Mouse (Mus musculus) ES-E14 (cell line): Measurements from ENCODE around the gene Slc2a4. TPM values are rescaled to one million over a fixed set of nuclear protein-coding genes. Genes with fewer than 3 reads are reported as not detected.
"Not testable (repeated sequence)": the region's sequence is repeated elsewhere in the genome, so short reads cannot be mapped to it uniquely, and the experiment has no call there.

Experiments used
- DNase-seq: peaks from one replicate; pipeline ENCODE4 v3.0.0-alpha.2; 2013; ENCODE audit warnings: low read depth, low spot score
- H3K27ac ChIP-seq: 2 replicates; pipeline ENCODE4 v1.5.1; 2012; ENCODE audit warnings: low read depth, mild to moderate bottlenecking, low read length, moderate library complexity, mixed read lengths; ENCODE audit not compliant: poor library complexity, insufficient read depth, severe bottlenecking
- H3K36me3 ChIP-seq: 2 replicates; pipeline ENCODE4 v1.6.1; 2012; ENCODE audit warnings: mild to moderate bottlenecking, low read length, moderate library complexity, mixed read lengths; ENCODE audit not compliant: control insufficient read depth, poor library complexity, insufficient read depth, severe bottlenecking
- H3K4me1 ChIP-seq, 2 experiments: fragments of 150-350 bp in 1 of 2; sonication (generic) in 1 of 2; 2 replicates each; pipeline ENCODE4 v1.6.1; 2012; ENCODE audit warnings: low read length in 2 of 2, mild to moderate bottlenecking in 1 of 2, mixed read lengths in 1 of 2; ENCODE audit not compliant: control insufficient read depth in 2 of 2, insufficient read depth in 2 of 2, poor library complexity in 1 of 2
- H3K4me3 ChIP-seq, 2 experiments: fragments of 150-350 bp in 1 of 2; sonication (generic) in 1 of 2; 2 replicates each; pipeline ENCODE4 v1.5.1; 2012; ENCODE audit warnings: low read length in 2 of 2, low read depth in 1 of 2, mild to moderate bottlenecking in 1 of 2, mixed read lengths in 1 of 2; ENCODE audit not compliant: insufficient read depth in 1 of 2, poor library complexity in 1 of 2, severe bottlenecking in 1 of 2
- H3K9ac ChIP-seq: 2 replicates; pipeline ENCODE4 v1.6.1; 2012; ENCODE audit warnings: low read depth, mild to moderate bottlenecking, low read length, mixed read lengths; ENCODE audit not compliant: poor library complexity, insufficient read depth, severe bottlenecking
- H3K9me3 ChIP-seq: fragments of 150-350 bp; sonication (generic); 2 replicates; pipeline ENCODE4 v1.6.1; 2012; ENCODE audit warnings: low read depth, mild to moderate bottlenecking, low read length; ENCODE audit not compliant: control insufficient read depth, insufficient read depth
- CHD2 ChIP-seq: IDR thresholded peaks from 2 replicates; pipeline ENCODE4 v1.6.1; 2014; ENCODE audit warnings: mild to moderate bottlenecking, low read depth, low read length, inconsistent platforms
- HCFC1 ChIP-seq: IDR thresholded peaks from 2 replicates; pipeline ENCODE4 v1.6.1; 2012; ENCODE audit warnings: low read length, inconsistent platforms, borderline replicate concordance; ENCODE audit not compliant: insufficient read depth
- MAFK ChIP-seq: IDR thresholded peaks from 2 replicates; pipeline ENCODE4 v1.6.1; 2014; ENCODE audit warnings: mild to moderate bottlenecking, low read depth, low read length, inconsistent platforms; ENCODE audit not compliant: insufficient read depth
- ZC3H11A ChIP-seq: IDR thresholded peaks from 2 replicates; pipeline ENCODE4 v1.6.1; 2012; ENCODE audit warnings: low read depth, mild to moderate bottlenecking, inconsistent platforms, low read length, borderline replicate concordance
- ZNF384 ChIP-seq: IDR thresholded peaks from 2 replicates; pipeline ENCODE4 v1.6.1; 2012; ENCODE audit warnings: low read depth, low read length, inconsistent platforms
- in situ Hi-C, 2 experiments: fragments of 600-800 bp; cut with MboI; formaldehyde crosslinking; loops; one replicate each; pipeline ENCODE4 v1.15.1; 2025; ENCODE audit warnings: low sequenced_read_pairs in 2 of 2, inconsistent platforms in 1 of 2; ENCODE audit not compliant: unreplicated experiment in 2 of 2
- total RNA-seq: library from RNA; depleted of rRNA; stranded (reverse); fragments of 300-350 nt; gene quantifications from 2 replicates; pipeline ENCODE4 v1.2.3, GENCODE M21; 2012

Slc2a4 gene
- total RNA-seq, 1 experiment, result 2.6 TPM

GRCm38 (mm10) chr11:69933066-69933465 lies 14.9 kb downstream of the Slc2a4 start:
- H3K4me1 ChIP-seq, result peaks cover 0 to 10% of the 10 kb centered on the region in 2 experiments; a peak in 2 of 4 replicates
- DNase-seq, result no peak
- no peak overlapping the region for H3K9ac ChIP-seq
- no peaks in the 10 kb centered on the region for H3K9me3 ChIP-seq
- H3K27ac ChIP-seq, result no peak overlapping the region
- no peaks in the 10 kb centered on the region for H3K36me3 ChIP-seq
- no peak for TF ChIP-seq ZC3H11A
- TF ChIP-seq MAFK, result no peak
- no peak for TF ChIP-seq CHD2
- TF ChIP-seq HCFC1, result no peak
- TF ChIP-seq ZNF384, result no peak
- H3K4me3 ChIP-seq, result no peak overlapping the region
- in situ Hi-C loops, result loop anchor here in 1 of 2 experiments (10.0 kb wide), 1 partner anchor 282 kb away; the partner anchor contains the start of gene Slc16a11

DNA sequence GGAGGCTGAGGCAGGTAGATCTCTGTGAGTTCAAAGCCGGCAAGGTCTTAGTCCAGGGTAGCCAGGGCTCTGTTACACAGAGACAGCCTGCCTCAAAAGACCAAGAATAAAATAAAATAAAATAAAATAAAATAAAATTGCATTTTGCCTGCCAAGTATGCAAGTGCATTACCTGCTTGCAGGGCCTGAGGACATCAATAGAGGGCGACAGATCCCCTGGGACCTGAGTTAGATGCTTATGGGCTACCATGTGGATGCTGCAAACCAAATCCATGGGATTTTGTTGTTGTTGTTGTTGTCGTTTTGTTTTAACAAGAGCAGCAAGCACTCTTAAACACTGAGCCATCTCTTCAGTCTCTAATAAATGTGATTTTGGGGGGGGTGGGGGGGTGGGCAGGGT lies 15.7 kb downstream of the Slc2a4 start:
- Histone ChIP-seq H3K36me3 (no peaks in the 10 kb centered on the region), H3K9ac (no peak overlapping the region), H3K27ac (no peak overlapping the region), H3K9me3 (no peaks in the 10 kb centered on the region), H3K4me1 (peaks cover 0 to 7% of the 10 kb centered on the region in 2 experiments; a peak in 2 of 4 replicates), H3K4me3 (no peak overlapping the region)
- in situ Hi-C loops, result loop anchor here in 1 of 2 experiments (10.0 kb wide), 1 partner anchor 283 kb away; the partner anchor contains the start of gene Slc16a11
- DNase-seq, result no peak
- TF ChIP-seq ZNF384, result no peak
- TF ChIP-seq HCFC1, result no peak
- TF ChIP-seq MAFK, result no peak
- TF ChIP-seq ZC3H11A, result no peak
- TF ChIP-seq CHD2, result no peak

- Histone ChIP-seq H3K36me3 (no peaks in the 10 kb centered on the region), H3K4me3 (no peak overlapping the region), H3K4me1 (peaks cover 0 to 4% of the 10 kb centered on the region in 2 experiments; a peak in 2 of 4 replicates), H3K27ac (no peak overlapping the region), H3K9me3 (no peaks in the 10 kb centered on the region), H3K9ac (no peak overlapping the region)
- TF ChIP-seq ZC3H11A, result no peak
- TF ChIP-seq ZNF384, result no peak
- TF ChIP-seq CHD2, result no peak
- no peak for TF ChIP-seq HCFC1
- no peak for TF ChIP-seq MAFK
- in situ Hi-C loops, result loop anchor here in 1 of 2 experiments (10.0 kb wide), 1 partner anchor 283 kb away; the partner anchor contains the start of gene Slc16a11
- no peak for DNase-seq
Measured at GRCm38 (mm10) chr11:69931769-69932168, 16.2 kb downstream of the Slc2a4 start.

DNA sequence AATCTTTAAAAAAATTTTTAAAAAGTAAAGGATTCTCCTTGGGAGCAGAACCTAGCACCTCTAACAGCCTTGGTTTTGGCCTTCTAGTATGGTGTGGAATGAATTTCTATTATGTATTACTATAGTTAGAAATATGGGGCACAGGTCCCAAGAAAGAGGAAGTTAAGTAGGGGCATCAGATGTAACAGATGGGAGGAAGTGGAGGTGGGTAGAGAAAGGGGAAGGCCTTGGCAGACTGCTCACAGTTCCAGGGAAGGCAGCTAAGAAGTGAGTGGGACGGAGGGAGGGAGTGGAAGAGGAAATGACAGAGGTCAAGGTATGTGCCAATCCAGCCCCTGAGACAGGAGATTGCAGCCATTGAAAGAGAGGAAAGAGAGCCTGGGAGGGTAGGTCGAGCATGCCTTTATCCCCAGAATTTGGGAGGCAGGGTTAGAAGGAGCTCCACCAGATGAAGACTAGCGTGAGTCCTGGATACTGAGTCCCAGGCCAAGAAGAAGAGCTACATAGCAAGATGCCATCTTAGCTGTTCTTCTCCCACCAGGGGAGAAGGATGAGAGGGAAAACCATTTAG lies 16.9 kb downstream of the Slc2a4 start:
- in situ Hi-C loops, result loop anchor here in 1 of 2 experiments (10.0 kb wide), 1 partner anchor 284 kb away; the partner anchor contains the start of gene Slc16a11
- no peaks in the 10 kb centered on the region for H3K9me3 ChIP-seq
- H3K4me3 ChIP-seq, result no peak overlapping the region
- TF ChIP-seq HCFC1 (no peak), MAFK (no peak), ZNF384 (no peak), ZC3H11A (no peak), CHD2 (no peak)
- no peak overlapping the region for H3K9ac ChIP-seq
- no peak overlapping the region for H3K27ac ChIP-seq
- no peaks in the 10 kb centered on the region; a peak in 2 of 4 replicates for H3K4me1 ChIP-seq
- DNase-seq, result no peak
- no peaks in the 10 kb centered on the region for H3K36me3 ChIP-seq

DNA sequence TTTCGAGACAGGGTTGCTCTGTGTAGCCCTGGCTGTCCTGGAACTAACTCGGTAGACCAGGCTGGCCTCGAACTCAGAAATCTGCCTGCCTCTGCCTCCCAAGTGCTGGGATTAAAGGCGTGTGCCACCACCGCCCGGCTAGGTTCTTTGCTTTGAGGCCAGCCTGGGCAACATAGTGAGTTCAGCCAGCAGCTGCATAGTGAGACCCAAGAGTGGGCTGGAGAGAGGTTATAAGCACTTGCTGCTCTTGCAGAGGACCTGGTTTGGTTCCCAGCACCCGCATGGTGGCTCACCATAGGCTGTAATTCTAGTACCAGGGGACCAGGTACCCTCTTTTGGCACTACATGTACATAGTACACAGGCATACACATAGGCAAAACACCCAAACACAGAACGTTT lies 17.8 kb downstream of the Slc2a4 start:
- not testable (repeated sequence) for DNase-seq, H3K36me3 ChIP-seq, H3K27ac ChIP-seq, H3K4me1 ChIP-seq, H3K9me3 ChIP-seq, H3K4me3 ChIP-seq, H3K9ac ChIP-seq
- in situ Hi-C loops, result loop anchor here in 1 of 2 experiments (10.0 kb wide), 1 partner anchor 285 kb away; the partner anchor contains the start of gene Slc16a11
